Mouse (Mus musculus) lung, adult 18-20 months (tissue): Measurements from ENCODE around the gene Rnd2.
A peak's percentile ranks its signal among the peaks of the same experiment; 100 is the strongest.
"Not testable (repeated sequence)": the region's sequence is repeated elsewhere in the genome, so short reads cannot be mapped to it uniquely, and the experiment has no call there.

Experiments
- DNase-seq, 2 experiments: peaks; one replicate each; pipeline ENCODE4 v3.0.0; 2022; ENCODE audit warnings: mixed read lengths in 2 of 2

The Rnd2 gene

DNA sequence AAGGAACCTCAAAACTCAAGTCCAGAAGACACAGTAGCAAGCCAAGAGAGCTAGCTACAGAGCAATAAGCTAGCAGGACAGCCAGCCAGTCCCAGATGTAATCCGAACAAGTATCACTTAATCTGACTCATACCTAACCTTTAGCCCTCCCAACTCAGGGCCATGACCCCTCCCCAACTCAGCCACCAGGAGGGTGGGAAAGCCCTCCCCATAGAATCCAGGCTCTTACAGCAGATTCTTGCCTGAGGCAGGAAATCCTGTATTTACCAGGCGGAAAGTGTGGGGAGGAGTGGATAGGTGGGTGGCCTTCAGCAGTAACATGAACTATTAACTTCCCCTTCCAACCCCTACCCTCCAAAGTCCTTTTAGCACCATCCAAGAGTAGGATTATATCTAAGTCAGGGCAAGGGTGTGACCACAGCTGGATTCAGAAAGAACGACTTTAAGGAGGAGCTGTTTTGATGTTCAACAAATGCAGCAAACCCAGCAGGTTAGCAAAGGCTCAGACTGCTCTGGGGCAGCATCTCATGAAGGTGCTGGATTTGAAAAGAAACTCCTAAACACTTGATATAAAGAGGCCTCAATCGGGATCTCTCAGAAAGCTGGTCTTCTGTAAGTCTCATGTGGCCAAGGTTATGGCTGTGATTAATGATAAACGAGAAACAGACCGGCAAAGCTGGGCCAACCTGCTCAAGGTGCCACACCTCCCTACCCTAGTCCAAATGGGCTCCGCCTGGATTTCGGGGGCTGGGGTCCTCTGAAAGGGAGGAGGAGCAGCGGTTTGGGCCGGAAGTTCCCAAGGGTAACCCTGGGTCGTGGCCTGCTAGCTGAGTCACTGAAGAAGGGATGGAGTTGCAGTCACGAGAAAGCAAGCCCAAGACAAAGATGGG, at the start of gene Rnd2:
Gene Rnd2, plus strand, starts transcription at position 789 of the 890 bp plus-strand sequence.
- DNase-seq = peak; percentile 63 to 77

GRCm38 (mm10) chr11:101415306-101415705, 49.5 kb upstream of the Rnd2 start:
- no peak for DNase-seq

GRCm38 (mm10) chr11:101416433-101417100, 48.2 kb upstream of the Rnd2 start:
- peak in 1 of 2 experiments; percentile 15 for DNase-seq

GRCm38 (mm10) chr11:101417101-101417855, 47.5 kb upstream of the Rnd2 start, which contains the start of gene Aarsd1:
TSS of gene Aarsd1 (minus strand) at chr11:101417615.
- DNase-seq = peak; percentile 86

DNA sequence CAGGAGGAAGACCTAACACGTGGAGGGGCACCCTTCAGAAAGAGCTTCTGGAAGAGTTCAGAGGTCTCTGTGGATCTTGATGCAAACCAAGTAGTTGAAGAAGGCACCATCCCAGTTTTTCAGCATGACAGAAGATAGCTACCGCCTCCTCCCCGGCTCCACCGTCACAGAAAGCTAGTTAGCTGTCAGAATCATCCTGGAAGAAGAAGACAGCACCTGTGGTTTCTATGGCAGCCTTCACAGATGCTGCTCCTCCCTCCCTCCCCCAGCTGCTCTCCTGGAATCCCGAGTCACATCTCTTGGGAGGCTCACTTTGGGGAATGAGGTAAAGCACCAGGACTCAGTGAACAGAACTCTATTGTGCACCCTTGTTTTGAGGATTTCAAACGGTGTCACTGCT, 45.8 kb upstream of the Rnd2 start:
- DNase-seq = no peak

GRCm38 (mm10) chr11:101419610-101420009, 45.2 kb upstream of the Rnd2 start:
- no peak for DNase-seq

DNA sequence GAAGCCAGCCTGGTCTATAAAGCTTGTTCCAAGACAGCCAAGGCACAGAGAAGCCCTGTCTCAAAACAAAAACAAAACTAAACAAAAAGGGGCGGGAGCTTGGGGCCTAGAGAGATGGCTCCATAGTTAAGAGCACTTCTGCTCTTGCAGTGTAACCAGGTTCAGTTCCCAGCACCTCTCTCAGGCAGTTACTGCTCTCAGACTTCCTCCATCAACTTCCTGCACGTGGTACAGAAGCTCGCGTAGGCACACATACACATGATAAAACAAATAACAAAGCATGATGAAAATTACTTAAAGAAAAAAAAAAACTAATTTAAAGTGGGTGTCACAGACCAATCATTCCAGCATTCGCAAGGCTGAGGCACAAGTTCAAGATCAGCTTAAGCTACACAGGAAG, 44.7 kb upstream of the Rnd2 start:
- DNase-seq = no peak

DNA sequence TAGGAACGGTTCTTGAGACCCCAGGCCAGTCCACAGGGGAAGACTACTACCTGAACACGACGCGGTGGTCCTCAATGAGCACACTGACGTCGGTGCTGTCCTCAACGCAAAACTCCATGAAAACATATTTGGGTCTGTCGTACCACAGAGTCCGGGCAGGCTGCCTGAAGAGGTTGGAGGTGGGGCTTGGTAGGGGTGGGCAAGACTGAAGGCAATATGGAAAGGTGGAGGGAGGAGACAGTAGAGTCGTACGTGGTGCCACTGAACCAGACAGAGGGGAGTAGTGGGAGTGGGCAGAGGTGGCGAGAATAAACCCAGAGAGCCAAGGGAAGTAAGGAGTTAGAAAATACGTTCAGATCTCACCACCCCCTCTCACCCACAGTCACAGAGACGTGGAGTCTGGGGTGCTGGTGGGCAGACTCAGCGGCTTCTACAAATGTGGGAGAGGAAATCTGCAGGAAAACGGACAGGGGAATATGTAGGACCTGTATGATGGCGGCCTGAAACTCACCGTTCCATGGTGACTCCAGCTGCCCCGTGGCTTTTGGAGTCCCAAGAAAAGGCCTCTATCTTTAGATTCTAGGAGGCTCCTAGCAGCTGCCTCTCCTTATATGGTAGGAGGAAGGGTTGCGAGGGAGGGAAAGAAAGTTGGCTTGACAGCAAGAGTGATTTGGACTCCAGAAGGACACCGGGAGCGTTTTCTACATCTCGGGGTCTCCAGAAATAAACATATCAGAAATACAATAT, 40.5 kb upstream of the Rnd2 start, which contains the start of gene Gm27029:
Gene Gm27029, minus strand, starts transcription at position 692 of the 747 bp plus-strand sequence.
- DNase-seq = peak in 1 of 2 experiments; percentile 20

GRCm38 (mm10) chr11:101424925-101425813, 39.6 kb upstream of the Rnd2 start, which contains the start of the genes Rundc1 and Ptges3l:
TSS of gene Rundc1 (plus strand) at chr11:101425085.
TSS of gene Ptges3l (minus strand) at chr11:101425333.
- DNase-seq = peak; percentile 98 to 99

DNA sequence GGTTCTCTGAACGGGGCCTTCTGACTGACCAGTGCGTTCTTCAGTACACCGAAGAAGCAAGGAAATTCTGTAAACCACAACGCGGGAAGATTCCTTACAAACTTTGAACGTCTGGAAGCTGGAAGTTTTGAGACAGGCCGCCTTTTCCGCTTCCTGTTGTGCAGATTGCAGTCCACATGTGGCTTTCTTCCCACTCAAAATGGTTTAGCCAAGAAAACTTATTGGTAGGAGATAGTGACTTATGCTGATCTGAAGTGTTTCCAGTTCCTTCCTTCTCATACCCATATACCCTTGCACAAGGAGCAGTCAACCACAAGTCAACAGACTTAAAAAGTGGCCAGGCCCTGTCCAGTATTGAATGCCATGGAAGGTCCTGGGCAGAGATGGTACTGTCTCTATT, 38.6 kb upstream of the Rnd2 start:
- DNase-seq = no peak

GRCm38 (mm10) chr11:101431327-101431726, 33.5 kb upstream of the Rnd2 start:
- no peak for DNase-seq

- no peak for DNase-seq
These were observed 31.4 kb upstream of the Rnd2 start for GRCm38 (mm10) chr11:101433396-101433795.

DNA sequence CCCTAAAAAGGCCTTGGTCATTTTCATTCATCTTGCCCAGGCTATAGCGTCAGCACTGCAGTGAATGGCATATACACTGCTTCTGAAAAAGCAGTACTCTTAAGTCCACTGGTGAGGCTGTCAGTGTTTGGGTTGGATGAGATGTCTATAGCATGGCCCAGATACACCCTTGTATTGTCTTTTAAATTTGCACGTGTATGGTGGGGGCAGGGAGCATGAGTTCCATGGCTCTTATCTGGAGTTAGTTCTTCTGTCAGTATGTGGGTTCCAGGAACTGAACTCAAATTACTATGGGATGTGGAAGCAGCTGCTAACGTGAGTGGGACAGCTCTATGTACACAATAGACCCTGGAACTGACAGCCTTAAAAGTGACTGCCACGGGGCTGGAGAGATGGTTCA, 29.0 kb upstream of the Rnd2 start:
- no peak for DNase-seq

DNA sequence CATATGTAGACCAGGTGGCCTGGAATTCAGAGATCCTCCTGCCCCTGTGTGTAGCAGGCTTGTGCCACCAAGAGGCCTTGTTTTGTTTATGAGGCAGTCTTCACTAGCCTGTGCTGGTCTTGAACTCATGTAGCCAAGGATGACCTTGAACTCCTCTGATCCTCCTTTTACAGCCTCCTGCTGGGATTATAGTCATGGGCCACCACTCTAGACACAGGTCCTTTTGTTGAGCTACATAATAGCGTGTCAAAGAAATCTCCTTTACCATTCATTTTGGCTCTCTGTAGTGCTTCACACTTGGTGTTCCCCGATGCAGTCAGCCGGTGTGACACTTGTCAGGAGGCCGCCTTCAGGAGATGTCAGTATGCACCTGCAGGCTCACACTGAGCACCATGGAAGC, 27.9 kb upstream of the Rnd2 start:
- no peak for DNase-seq

DNA sequence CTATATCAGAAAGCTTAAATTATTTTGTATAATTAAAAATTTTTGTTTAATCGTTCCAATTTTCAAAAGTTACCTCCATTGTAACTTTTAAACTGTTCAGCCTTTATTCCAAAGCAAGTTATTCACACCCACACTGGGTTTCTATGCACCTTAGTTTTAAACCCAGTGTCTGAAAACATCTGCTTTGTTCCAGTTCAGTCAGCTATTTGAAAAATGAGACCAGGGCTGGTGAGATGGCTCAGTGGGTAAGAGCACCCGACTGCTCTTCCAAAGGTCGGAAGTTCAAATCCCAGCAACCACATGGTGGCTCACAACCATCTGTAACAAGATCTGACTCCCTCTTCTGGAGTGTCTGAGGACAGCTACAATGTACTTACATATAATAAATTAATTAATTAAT, 26.8 kb upstream of the Rnd2 start:
- DNase-seq = not testable (repeated sequence)

- not testable (repeated sequence) for DNase-seq
These were observed 23.2 kb upstream of the Rnd2 start for GRCm38 (mm10) chr11:101441450-101442126.

GRCm38 (mm10) chr11:101442127-101442693, 22.6 kb upstream of the Rnd2 start, which contains the start of gene Rpl27:
TSS of gene Rpl27 (plus strand) at chr11:101442298.
- peak; percentile 99 for DNase-seq

DNA sequence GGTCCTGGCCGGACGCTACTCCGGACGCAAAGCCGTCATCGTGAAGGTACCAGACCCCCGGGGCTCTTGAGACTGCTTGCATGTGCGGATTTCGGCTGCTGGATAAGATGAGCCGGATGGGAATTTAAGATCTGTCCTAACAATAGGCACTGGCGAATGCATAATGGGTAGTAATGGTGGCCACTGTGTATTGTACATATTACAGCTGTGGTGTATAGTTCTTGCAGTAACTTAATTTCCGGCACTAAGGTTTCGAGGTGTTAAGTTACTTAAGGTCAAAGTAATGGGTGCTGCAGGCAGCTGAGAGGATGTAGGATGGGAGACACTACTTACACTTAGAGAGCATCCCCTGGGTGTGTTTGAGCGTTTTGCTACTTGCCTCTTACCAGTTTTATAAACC, 22.0 kb upstream of the Rnd2 start:
- DNase-seq = no peak

DNA sequence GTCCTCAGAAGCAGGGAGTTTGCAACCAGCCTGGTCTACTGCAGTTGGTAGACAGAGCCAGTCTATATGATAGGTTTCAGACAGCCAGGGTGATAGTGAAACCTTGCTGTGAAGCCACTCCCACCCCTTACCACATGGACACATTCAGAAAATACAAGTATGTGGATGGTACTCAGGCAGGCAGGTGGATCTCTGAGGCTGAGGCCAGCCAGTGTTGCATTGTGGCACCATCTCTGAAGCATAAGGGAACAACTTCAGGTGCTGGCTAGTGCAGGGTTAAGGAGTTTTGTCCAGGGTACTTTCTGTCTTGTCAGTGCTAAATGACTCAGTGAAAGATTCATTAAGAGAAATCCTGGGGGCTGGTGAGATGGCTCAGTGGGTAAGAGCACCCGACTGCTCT, 18.5 kb upstream of the Rnd2 start:
- no peak for DNase-seq

GRCm38 (mm10) chr11:101446860-101447259, 17.9 kb upstream of the Rnd2 start:
- DNase-seq = not testable (repeated sequence)
